Mouse (Mus musculus): ENCODE data around the gene Bod1l.

DNA sequence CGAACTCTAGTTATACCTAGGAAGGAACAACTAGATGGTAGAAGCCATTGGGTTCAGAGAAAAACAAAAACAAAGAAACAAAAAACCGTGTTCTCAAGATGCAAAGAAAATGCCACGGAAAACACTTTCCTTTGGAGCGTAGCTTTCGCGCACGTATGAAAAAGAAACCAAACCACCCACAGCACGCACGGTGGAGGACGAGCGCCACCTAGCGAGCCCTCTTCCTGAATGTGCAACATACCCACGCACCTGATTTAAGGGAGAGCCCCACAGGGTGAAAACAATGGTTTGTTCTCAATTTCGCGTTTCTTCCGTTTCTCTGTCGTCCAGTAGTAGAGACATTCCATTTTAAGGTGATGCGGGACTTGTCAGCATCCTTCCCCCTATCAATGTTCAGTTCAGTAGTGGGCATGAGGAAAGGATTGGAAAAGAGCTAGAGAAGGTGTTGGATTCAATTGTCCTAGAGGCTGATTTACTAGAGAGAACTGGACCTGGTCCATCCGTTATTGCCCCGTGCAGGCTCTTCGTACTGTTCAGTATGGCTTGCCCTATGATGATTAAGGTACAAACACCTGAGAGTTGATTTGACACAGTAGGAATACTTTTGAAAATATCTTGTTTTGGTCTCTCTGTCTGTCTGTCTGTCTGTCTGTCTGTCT is 75.6 kb downstream of the Bod1l start:
- TF ChIP-seq TAL1 (IDR thresholded peaks at IDR 0.05; ENCODE audit: low read length) (no peak), RAD21 (IDR thresholded peaks at IDR 0.05; ENCODE audit: low read depth, low read length) (no peak; the same call in none of the 2 replicates), EP300 (IDR thresholded peaks at IDR 0.05; ENCODE audit: low read depth in 1 of 2, low read length in 2 of 2) (no peak)
